Comparison of ENCODE assay signal across 22 mouse cellular contexts in genomic region chr7:78702676-78703075, GRCm38 (mm10). TPM values are rescaled to one million over a fixed set of nuclear protein-coding genes. Genes with fewer than 3 reads are reported as not detected.
A peak's percentile ranks its signal among the peaks of the same experiment; 100 is the strongest.
DNase-seq lines count a peak whose midpoint lies in the region; ATAC-seq lines count a peak whose summit lies in the region.
"Had no signal": no experiment of that assay in that cellular context is flagged by ENCODE, and none has a peak within 500 bp of the region (broad histone marks: within the 10 kb centered on the region; RNA-seq: fewer than 3 reads in every experiment).

No protein-coding gene starts in this region.

- H3K9ac ChIP-seq in midbrain, embryonic 15.5 days: no peak overlapping the region
- H3K9ac ChIP-seq: forebrain, postnatal 0 days; heart, embryonic 12.5 days; heart, embryonic 15.5 days; hindbrain, embryonic 15.5 days had no signal

- peak; percentile 18 for DNase-seq in adrenal gland, adult 8-10 months
- no peak for DNase-seq in adrenal gland, postnatal 36 days
- peak; percentile 42 for DNase-seq in NIH3T3 (ENCODE audit: low read depth)
- DNase-seq in brain, adult 2 months (ENCODE audit: low read depth, low spot score): peak; percentile 18
- no peak for DNase-seq in heart, postnatal 14 days
- no peak for DNase-seq in heart, adult 9 months (ENCODE audit: low spot score in 2 of 2)
- DNase-seq: cerebellum, adult 11-12 months; cerebellum, adult 8-10 months; forebrain, postnatal 0 days; gastrocnemius, adult 2 months; gastrocnemius, postnatal 14 days; heart, adult 11 months; heart, postnatal 10 days; heart, postnatal 4 days; kidney, adult 2 months had no signal

- no peak overlapping the region for H3K4me2 ChIP-seq in midbrain, embryonic 15.5 days
- H3K4me2 ChIP-seq: heart, embryonic 12.5 days; heart, embryonic 15.5 days; hindbrain, embryonic 15.5 days had no signal

- no peaks in the 10 kb centered on the region for H3K4me1 ChIP-seq in midbrain, embryonic 15.5 days
- H3K4me1 ChIP-seq: heart, embryonic 12.5 days; heart, embryonic 15.5 days; hindbrain, embryonic 15.5 days had no signal

- no peak overlapping the region for H3K4me3 ChIP-seq in midbrain, embryonic 15.5 days
- H3K4me3 ChIP-seq: gastrocnemius, adult 2 months; heart, embryonic 12.5 days; heart, embryonic 15.5 days; hindbrain, embryonic 15.5 days had no signal

- no peaks in the 10 kb centered on the region for H3K27me3 ChIP-seq in midbrain, embryonic 15.5 days (replicated peaks)
- H3K27me3 ChIP-seq: heart, embryonic 12.5 days; heart, embryonic 15.5 days; hindbrain, embryonic 15.5 days had no signal

- intact Hi-C loops in heart, postnatal 14 days (cut with DNase I): no loop called here

- no peak overlapping the region for H3K27ac ChIP-seq in midbrain, embryonic 15.5 days
- H3K27ac ChIP-seq: gastrocnemius, adult 2 months; heart, embryonic 15.5 days; hindbrain, embryonic 15.5 days had no signal

- no peaks in the 10 kb centered on the region for H3K36me3 ChIP-seq in midbrain, embryonic 15.5 days (replicated peaks)
- H3K36me3 ChIP-seq: heart, embryonic 12.5 days; heart, embryonic 15.5 days; hindbrain, embryonic 15.5 days had no signal

- WGBS in midbrain, embryonic 15.5 days: 66% methylated on average over 6 of the region's 6 CpGs

- H3K9me3 ChIP-seq in midbrain, embryonic 15.5 days: no peaks in the 10 kb centered on the region
- H3K9me3 ChIP-seq: heart, embryonic 12.5 days; heart, embryonic 15.5 days; hindbrain, embryonic 15.5 days had no signal

- ATAC-seq in midbrain, embryonic 15.5 days (replicated peaks): no peak
- ATAC-seq: activated CD4-positive, CD25-positive, alpha-beta regulatory T cell, adult 4 months; forebrain, embryonic 14.5 days; forebrain, postnatal 0 days; intestine, postnatal 0 days had no signal

RNA-seq across cellular contexts. Expression of gene Ntrk3, which starts 35.1 kb away (rescaled TPM):
- 10 to 100 TPM; 19.0 to 28.6 (median 26.5) TPM for total RNA-seq in adrenal gland, adult 8-10 months (2022)
- 10 to 100 TPM; 19.8 to 37.4 TPM for total RNA-seq in adrenal gland, postnatal 36 days (2021)
- total RNA-seq in heart, postnatal 14 days (2021): 1 to 10 TPM; 2.5 to 3.5 TPM
- 22.4 and 25.3 TPM in 2 replicates for polyA plus RNA-seq in midbrain, embryonic 15.5 days (2015; fragmentation: Nextera tagmentation; extraction: Ambion mirVana)

Comparison
In these comparisons a context has a peak if more than half of its experiments do, and no peak if none do; other contexts are left out.
1. DNase-seq: peak in adrenal gland, adult 8-10 months (single experiment), NIH3T3 (single experiment) and brain, adult 2 months (single experiment); none in adrenal gland, postnatal 36 days (0 of 2), heart, postnatal 14 days (0 of 2) and heart, adult 9 months (0 of 2).
2. RNA of gene Ntrk3, which starts 35.1 kb away (total RNA-seq): 19.8 to 37.4 TPM in adrenal gland, postnatal 36 days and 19.0 to 28.6 TPM in adrenal gland, adult 8-10 months; 2.5 to 3.5 TPM in heart, postnatal 14 days; every median in the first group is over 4 times any median in the second.